Mouse (Mus musculus) liver, embryonic 11.5 days (tissue): ENCODE results near the gene Crygd. TPM values are rescaled to one million over a fixed set of nuclear protein-coding genes. Genes with fewer than 3 reads are reported as not detected.

ENCODE experiments used
- ATAC-seq: fragments of 200-750 bp; cut with Nextera tagmentation; replicated peaks from 2 replicates; pipeline ENCODE4 v1.8.0; 2017; ENCODE audit warnings: moderate number of reproducible peaks, mild to moderate bottlenecking, moderate TSS enrichment, moderate library complexity; ENCODE audit not compliant: low FRiP score
- DNase-seq: peaks from one replicate; pipeline ENCODE4 v3.0.0-alpha.2; 2017; ENCODE audit warnings: low spot score
- H3K27ac ChIP-seq: fragments of 300-500 bp; sonication (generic); 2 replicates; pipeline ENCODE4 v1.5.1; 2014; ENCODE audit warnings: mild to moderate bottlenecking, low read depth, low read length, control low read depth
- H3K27me3 ChIP-seq: fragments of 300-500 bp; sonication (generic); replicated peaks from 2 replicates; pipeline ENCODE4 v1.6.1; 2014; ENCODE audit warnings: low read length, mixed read lengths; ENCODE audit not compliant: control insufficient read depth, insufficient read depth
- H3K36me3 ChIP-seq: fragments of 300-500 bp; sonication (generic); 2 replicates; pipeline ENCODE4 v1.6.1; 2014; ENCODE audit warnings: mild to moderate bottlenecking, low read length, moderate library complexity, mixed read lengths; ENCODE audit not compliant: control insufficient read depth, insufficient read depth
- H3K4me1 ChIP-seq: fragments of 300-500 bp; sonication (generic); replicated peaks from 2 replicates; pipeline ENCODE4 v1.6.1; 2014; ENCODE audit warnings: low read length, mixed read lengths; ENCODE audit not compliant: control insufficient read depth, insufficient read depth
- H3K4me2 ChIP-seq: fragments of 300-500 bp; sonication (generic); 2 replicates; pipeline ENCODE4 v1.6.1; 2014; ENCODE audit warnings: mild to moderate bottlenecking, control low read depth, moderate library complexity
- H3K4me3 ChIP-seq: fragments of 300-500 bp; sonication (generic); 2 replicates; pipeline ENCODE4 v1.5.1; 2014; ENCODE audit warnings: low read depth, low read length, control low read depth
- H3K9ac ChIP-seq: fragments of 300-500 bp; sonication (generic); 2 replicates; pipeline ENCODE4 v1.6.1; 2014; ENCODE audit warnings: low read depth, low read length, control low read depth
- H3K9me3 ChIP-seq: fragments of 300-500 bp; sonication (generic); 2 replicates; pipeline ENCODE4 v1.6.1; 2016; ENCODE audit warnings: low read length, inconsistent platforms, mixed read lengths; ENCODE audit not compliant: control insufficient read depth
- WGBS: fragments of 180-500 bp; shearing (Covaris S2); extraction: QIAGEN DNeasy Blood & Tissue Kit; methylation state at CpG from one replicate; pipeline ENCODE4 v1.1.7; 2014; 5-methylcytosine and 5-hydroxymethylcytosine counted together
- polyA plus RNA-seq: library from polyadenylated mRNA; unstranded; fragments of >200 nt; fragmentation: Nextera tagmentation; extraction: Ambion mirVana; gene quantifications from 2 replicates; pipeline ENCODE4 v1.2.1, GENCODE M21; 2014

The Crygd gene
- polyA plus RNA-seq, 1 experiment from 2014 or later, result not detected

- no peak overlapping the region for H3K4me2 ChIP-seq
- H3K4me1 ChIP-seq, result no peaks in the 10 kb centered on the region
- no peaks in the 10 kb centered on the region for H3K9me3 ChIP-seq
- WGBS, result 92% methylated on average over 3 of the region's 3 CpGs
- H3K36me3 ChIP-seq, result no peaks in the 10 kb centered on the region
- DNase-seq (no peak), ATAC-seq (no peak)
- no peak overlapping the region for H3K4me3 ChIP-seq
- H3K9ac ChIP-seq, result no peak overlapping the region
- H3K27me3 ChIP-seq, result no peaks in the 10 kb centered on the region
- no peak overlapping the region for H3K27ac ChIP-seq
Measured at GRCm38 (mm10) chr1:65091566-65091965, 28.3 kb upstream of the Crygd start.

- 26% methylated on average over 2 of the region's 2 CpGs for WGBS
- Histone ChIP-seq H3K27ac (no peak overlapping the region), H3K4me1 (no peaks in the 10 kb centered on the region), H3K9me3 (no peaks in the 10 kb centered on the region), H3K36me3 (no peaks in the 10 kb centered on the region), H3K4me3 (no peak overlapping the region), H3K9ac (no peak overlapping the region), H3K4me2 (no peak overlapping the region), H3K27me3 (no peaks in the 10 kb centered on the region)
- no peak; the same call in 1 of the 2 replicates for ATAC-seq
- no peak for DNase-seq
Measured at GRCm38 (mm10) chr1:65090370-65090769, 27.1 kb upstream of the Crygd start.

- DNase-seq (no peak), ATAC-seq (no peak)
- no peaks in the 10 kb centered on the region for H3K9me3 ChIP-seq
- H3K27me3 ChIP-seq, result no peaks in the 10 kb centered on the region
- H3K4me1 ChIP-seq, result no peaks in the 10 kb centered on the region
- WGBS, result 60% methylated on average over 6 of the region's 6 CpGs
- H3K9ac ChIP-seq, result no peak overlapping the region
- no peak overlapping the region for H3K4me3 ChIP-seq
- no peak overlapping the region for H3K27ac ChIP-seq
- no peaks in the 10 kb centered on the region for H3K36me3 ChIP-seq
- no peak overlapping the region for H3K4me2 ChIP-seq
Measured at GRCm38 (mm10) chr1:65088567-65089356, 25.5 kb upstream of the Crygd start.

- DNase-seq, result no peak
- no peak within 1 kb of the TSS for H3K4me2 ChIP-seq
- no peak for ATAC-seq
Measured at GRCm38 (mm10) chr1:65082188-65082587, 18.9 kb upstream of the Crygd start, which contains the start of gene Crygb. Gene Crygb, minus strand, starts transcription at chr1:65082288.

GRCm38 (mm10) chr1:65075607-65076006, 12.4 kb upstream of the Crygd start:
- no peaks in the 10 kb centered on the region for H3K27me3 ChIP-seq
- WGBS, result 25% methylated on average over 5 of the region's 5 CpGs
- no peaks in the 10 kb centered on the region for H3K9me3 ChIP-seq
- H3K4me1 ChIP-seq, result no peaks in the 10 kb centered on the region
- no peak overlapping the region for H3K4me3 ChIP-seq
- ATAC-seq (no peak), DNase-seq (no peak)
- no peaks in the 10 kb centered on the region for H3K36me3 ChIP-seq
- no peak overlapping the region for H3K4me2 ChIP-seq
- H3K27ac ChIP-seq, result no peak overlapping the region
- no peak overlapping the region for H3K9ac ChIP-seq

More at GRCm38 (mm10) chr1:65082188-65082587, 18.9 kb upstream of the Crygd start, which contains the start of gene Crygb:
- H3K27me3 ChIP-seq, result no peaks in the 10 kb centered on the region
- H3K27ac ChIP-seq, result no peak within 1 kb of the TSS
- 41% methylated on average over 7 of the region's 7 CpGs for WGBS
- no peaks in the 10 kb centered on the region for H3K36me3 ChIP-seq
- no peaks in the 10 kb centered on the region for H3K4me1 ChIP-seq
- H3K9ac ChIP-seq, result no peak within 1 kb of the TSS
- H3K4me3 ChIP-seq, result no peak within 1 kb of the TSS
- H3K9me3 ChIP-seq, result no peaks in the 10 kb centered on the region

- Histone ChIP-seq H3K4me1 (no peaks in the 10 kb centered on the region), H3K4me2 (no peak within 1 kb of the TSS), H3K27me3 (no peaks in the 10 kb centered on the region), H3K4me3 (no peak within 1 kb of the TSS), H3K27ac (no peak within 1 kb of the TSS), H3K9me3 (no peaks in the 10 kb centered on the region), H3K36me3 (no peaks in the 10 kb centered on the region), H3K9ac (no peak within 1 kb of the TSS)
- DNase-seq, result no peak
- ATAC-seq, result no peak
- 66% methylated on average over 6 of the region's 6 CpGs for WGBS
Measured at GRCm38 (mm10) chr1:65073589-65073988, 10.3 kb upstream of the Crygd start, which contains the start of gene Crygc. Gene Crygc, minus strand, starts transcription at chr1:65073689.

- Histone ChIP-seq H3K9me3 (no peaks in the 10 kb centered on the region), H3K4me1 (no peaks in the 10 kb centered on the region), H3K9ac (no peak overlapping the region), H3K4me3 (no peak overlapping the region), H3K4me2 (no peak overlapping the region), H3K27ac (no peak overlapping the region), H3K27me3 (no peaks in the 10 kb centered on the region), H3K36me3 (no peaks in the 10 kb centered on the region)
- no peak for ATAC-seq
- DNase-seq, result no peak
Measured at GRCm38 (mm10) chr1:65067842-65068241, 4.6 kb upstream of the Crygd start.

GRCm38 (mm10) chr1:65064201-65064600, 949 bp upstream of the Crygd start:
- Histone ChIP-seq H3K4me1 (no peaks in the 10 kb centered on the region), H3K36me3 (no peaks in the 10 kb centered on the region), H3K9ac (no peak overlapping the region), H3K4me3 (no peak overlapping the region), H3K9me3 (no peaks in the 10 kb centered on the region), H3K27ac (no peak overlapping the region), H3K4me2 (no peak overlapping the region), H3K27me3 (no peaks in the 10 kb centered on the region)
- DNase-seq, result no peak
- no peak for ATAC-seq
- 89% methylated on average over 15 of the region's 15 CpGs for WGBS

- no peaks in the 10 kb centered on the region for H3K27me3 ChIP-seq
- ATAC-seq (no peak), DNase-seq (no peak)
- H3K4me3 ChIP-seq, result no peak overlapping the region
- H3K9ac ChIP-seq, result no peak overlapping the region
- H3K4me1 ChIP-seq, result no peaks in the 10 kb centered on the region
- H3K4me2 ChIP-seq, result no peak overlapping the region
- 30% methylated on average over 2 of the region's 2 CpGs for WGBS
- H3K36me3 ChIP-seq, result no peaks in the 10 kb centered on the region
- H3K9me3 ChIP-seq, result no peaks in the 10 kb centered on the region
- H3K27ac ChIP-seq, result no peak overlapping the region
Measured at GRCm38 (mm10) chr1:65052140-65052539, 11.1 kb downstream of the Crygd start.
